Mouse (Mus musculus) kidney, embryonic 16.5 days (tissue): ENCODE data around the gene Bik. TPM values are rescaled to one million over a fixed set of nuclear protein-coding genes. Genes with fewer than 3 reads are reported as not detected.
A peak's percentile ranks its signal among the peaks of the same experiment; 100 is the strongest.

Experiments used
- ATAC-seq: fragments of 200-750 bp; cut with Nextera tagmentation; 2 replicates; pipeline ENCODE4 v1.8.0; 2017; ENCODE audit warnings: moderate TSS enrichment; ENCODE audit not compliant: low FRiP score, low TSS enrichment
- H3K27ac ChIP-seq: fragments of 300-500 bp; sonication (generic); 2 replicates; pipeline ENCODE4 v1.5.1; 2014; ENCODE audit warnings: low read length
- H3K27me3 ChIP-seq: fragments of 300-500 bp; sonication (generic); 2 replicates; pipeline ENCODE4 v1.6.1; 2014; ENCODE audit warnings: low read length, control low read depth, mixed read lengths; ENCODE audit not compliant: insufficient read depth
- H3K36me3 ChIP-seq: fragments of 300-500 bp; sonication (generic); 2 replicates; pipeline ENCODE4 v1.6.1; 2014; ENCODE audit warnings: low read length, control low read depth, mixed read lengths; ENCODE audit not compliant: insufficient read depth
- H3K4me1 ChIP-seq: fragments of 300-500 bp; sonication (generic); 2 replicates; pipeline ENCODE4 v1.6.1; 2014; ENCODE audit warnings: low read length, control low read depth, mixed read lengths; ENCODE audit not compliant: insufficient read depth
- H3K4me2 ChIP-seq: fragments of 300-500 bp; sonication (generic); replicated peaks from 2 replicates; pipeline ENCODE4 v1.6.1; 2014; ENCODE audit warnings: low read depth, low read length
- H3K4me3 ChIP-seq: fragments of 300-500 bp; sonication (generic); 2 replicates; pipeline ENCODE4 v1.5.1; 2014; ENCODE audit warnings: mild to moderate bottlenecking, low read length
- H3K9ac ChIP-seq: fragments of 300-500 bp; sonication (generic); replicated peaks from 2 replicates; pipeline ENCODE4 v1.6.1; 2014; ENCODE audit warnings: low read length
- H3K9me3 ChIP-seq: fragments of 300-500 bp; sonication (generic); 2 replicates; pipeline ENCODE4 v1.6.1; 2016; ENCODE audit warnings: low read length, control low read depth
- WGBS: fragments of 180-500 bp; shearing (Covaris S2); extraction: QIAGEN DNeasy Blood & Tissue Kit; methylation state at CpG from one replicate; pipeline ENCODE4 v1.1.7; 2014; 5-methylcytosine and 5-hydroxymethylcytosine counted together
- polyA plus RNA-seq: library from polyadenylated mRNA; unstranded; fragments of >200 nt; fragmentation: Nextera tagmentation; extraction: Ambion mirVana; gene quantifications from 2 replicates; pipeline ENCODE4 v1.2.1, GENCODE M21; 2015

The Bik gene
- polyA plus RNA-seq, 1 experiment from 2014 or later, result 11.9 TPM

GRCm38 (mm10) chr15:83562626-83563270, 36.1 kb downstream of the Bik start:
- Histone ChIP-seq H3K9me3 (no peaks in the 10 kb centered on the region), H3K4me2 (peak overlapping the region; percentile 69), H3K9ac (peak overlapping the region; percentile 72; the same call in 1 of the 2 replicates), H3K27ac (no peak overlapping the region), H3K36me3 (no peaks in the 10 kb centered on the region), H3K4me3 (peak overlapping the region; percentile 51), H3K27me3 (no peaks in the 10 kb centered on the region), H3K4me1 (peaks cover 13% of the 10 kb centered on the region)
- 39% methylated on average over 15 of the region's 15 CpGs for WGBS
- peak; percentile 65 for ATAC-seq

- no peaks in the 10 kb centered on the region for H3K36me3 ChIP-seq
- H3K4me3 ChIP-seq, result peak within 1 kb of the TSS; percentile 51
- peak within 1 kb of the TSS; percentile 69 for H3K4me2 ChIP-seq
- H3K27me3 ChIP-seq, result no peaks in the 10 kb centered on the region
- peak within 1 kb of the TSS; percentile 72 for H3K9ac ChIP-seq
- H3K27ac ChIP-seq, result peak within 1 kb of the TSS; percentile 44
- no peaks in the 10 kb centered on the region for H3K9me3 ChIP-seq
- ATAC-seq, result peak; percentile 57
- WGBS, result under 1% methylated on average over 28 of the region's 28 CpGs
- H3K4me1 ChIP-seq, result peaks cover 13% of the 10 kb centered on the region
These were observed 36.7 kb downstream of the Bik start, which contains the start of the genes Tspo and Mcat for GRCm38 (mm10) chr15:83563327-83563856. Gene Tspo (plus strand): TSS chr15:83563592. Gene Mcat (minus strand): TSS chr15:83563787.

GRCm38 (mm10) chr15:83563857-83564651, 37.4 kb downstream of the Bik start:
- no peaks in the 10 kb centered on the region for H3K36me3 ChIP-seq
- peak; percentile 41 for ATAC-seq
- peak overlapping the region; percentile 44 for H3K27ac ChIP-seq
- H3K27me3 ChIP-seq, result no peaks in the 10 kb centered on the region
- peaks cover 13% of the 10 kb centered on the region for H3K4me1 ChIP-seq
- H3K4me3 ChIP-seq, result peak overlapping the region; percentile 51
- WGBS, result 1% methylated on average over 27 of the region's 27 CpGs
- H3K9me3 ChIP-seq, result no peaks in the 10 kb centered on the region
- H3K4me2 ChIP-seq, result peak overlapping the region; percentile 69
- peak overlapping the region; percentile 72 for H3K9ac ChIP-seq

- H3K9ac ChIP-seq, result no peak overlapping the region
- no peak for ATAC-seq
- WGBS, result 75% methylated on average over 3 of the region's 3 CpGs
- no peak overlapping the region for H3K27ac ChIP-seq
- no peaks in the 10 kb centered on the region for H3K36me3 ChIP-seq
- no peak overlapping the region for H3K4me3 ChIP-seq
- no peaks in the 10 kb centered on the region for H3K27me3 ChIP-seq
- peaks cover 13% of the 10 kb centered on the region for H3K4me1 ChIP-seq
- H3K4me2 ChIP-seq, result no peak overlapping the region
- no peaks in the 10 kb centered on the region for H3K9me3 ChIP-seq
These were observed 38.8 kb downstream of the Bik start for GRCm38 (mm10) chr15:83565434-83565833.

GRCm38 (mm10) chr15:83566006-83566405, 39.3 kb downstream of the Bik start:
- ATAC-seq, result no peak
- H3K4me3 ChIP-seq, result no peak overlapping the region
- no peaks in the 10 kb centered on the region for H3K27me3 ChIP-seq
- H3K9me3 ChIP-seq, result no peaks in the 10 kb centered on the region
- peaks cover 13% of the 10 kb centered on the region for H3K4me1 ChIP-seq
- H3K4me2 ChIP-seq, result no peak overlapping the region
- no peak overlapping the region for H3K9ac ChIP-seq
- WGBS, result 77% methylated on average over 5 of the region's 5 CpGs
- no peaks in the 10 kb centered on the region for H3K36me3 ChIP-seq
- H3K27ac ChIP-seq, result no peak overlapping the region

GRCm38 (mm10) chr15:83567728-83568127, 41.1 kb downstream of the Bik start:
- Histone ChIP-seq H3K4me1 (peaks cover 12% of the 10 kb centered on the region), H3K4me3 (no peak overlapping the region), H3K9me3 (no peaks in the 10 kb centered on the region), H3K36me3 (no peaks in the 10 kb centered on the region), H3K27me3 (no peaks in the 10 kb centered on the region), H3K4me2 (no peak overlapping the region), H3K9ac (no peak overlapping the region), H3K27ac (no peak overlapping the region)
- ATAC-seq, result no peak
- 88% methylated on average over 3 of the region's 3 CpGs for WGBS

GRCm38 (mm10) chr15:83568544-83568943, 41.9 kb downstream of the Bik start:
- no peak overlapping the region for H3K9ac ChIP-seq
- no peaks in the 10 kb centered on the region for H3K36me3 ChIP-seq
- no peaks in the 10 kb centered on the region for H3K9me3 ChIP-seq
- H3K4me1 ChIP-seq, result peaks cover 5% of the 10 kb centered on the region
- 90% methylated on average over 5 of the region's 5 CpGs for WGBS
- no peak overlapping the region for H3K27ac ChIP-seq
- H3K4me3 ChIP-seq, result no peak overlapping the region
- no peaks in the 10 kb centered on the region for H3K27me3 ChIP-seq
- ATAC-seq, result no peak
- no peak overlapping the region for H3K4me2 ChIP-seq

GRCm38 (mm10) chr15:83569682-83570081, 43.0 kb downstream of the Bik start:
- H3K27ac ChIP-seq, result no peak overlapping the region
- peaks cover 6% of the 10 kb centered on the region for H3K36me3 ChIP-seq
- no peak overlapping the region for H3K4me3 ChIP-seq
- no peak for ATAC-seq
- H3K9me3 ChIP-seq, result no peaks in the 10 kb centered on the region
- H3K27me3 ChIP-seq, result no peaks in the 10 kb centered on the region
- no peak overlapping the region for H3K9ac ChIP-seq
- H3K4me2 ChIP-seq, result no peak overlapping the region
- H3K4me1 ChIP-seq, result no peaks in the 10 kb centered on the region
- 65% methylated on average over 11 of the region's 11 CpGs for WGBS

GRCm38 (mm10) chr15:83570641-83571040, 44.0 kb downstream of the Bik start:
- no peaks in the 10 kb centered on the region for H3K27me3 ChIP-seq
- 63% methylated on average over 2 of the region's 2 CpGs for WGBS

GRCm38 (mm10) chr15:83571636-83572035, 45.0 kb downstream of the Bik start:
- WGBS, result 88% methylated on average over 5 of the region's 5 CpGs
- Histone ChIP-seq H3K27ac (no peak overlapping the region), H3K4me1 (no peaks in the 10 kb centered on the region), H3K9ac (no peak overlapping the region), H3K27me3 (no peaks in the 10 kb centered on the region), H3K4me3 (no peak overlapping the region), H3K36me3 (peaks cover 26% of the 10 kb centered on the region), H3K9me3 (no peaks in the 10 kb centered on the region), H3K4me2 (no peak overlapping the region)
- ATAC-seq, result no peak

More at GRCm38 (mm10) chr15:83570641-83571040, 44.0 kb downstream of the Bik start:
- peaks cover 16% of the 10 kb centered on the region for H3K36me3 ChIP-seq
- H3K9me3 ChIP-seq, result no peaks in the 10 kb centered on the region
- H3K9ac ChIP-seq, result no peak overlapping the region
- no peak overlapping the region for H3K27ac ChIP-seq
- H3K4me3 ChIP-seq, result no peak overlapping the region
- no peak overlapping the region for H3K4me2 ChIP-seq
- no peaks in the 10 kb centered on the region for H3K4me1 ChIP-seq
- ATAC-seq, result no peak
